Mouse (Mus musculus): ENCODE results near the gene Il1f10. TPM values are rescaled to one million over a fixed set of nuclear protein-coding genes. Genes with fewer than 3 reads are reported as not detected.

Il1f10 gene
- polyA plus RNA-seq (2017; shearing (Covaris generic)): not detected

GRCm38 (mm10) chr2:24290896-24291295 lies at the start of gene Il1f10:
Gene Il1f10 (plus strand): TSS chr2:24291196.

GRCm38 (mm10) chr2:24276654-24277053 lies 14.3 kb upstream of the Il1f10 start, which contains the start of gene Il1f5:
Gene Il1f5 (plus strand): TSS chr2:24276954.

GRCm38 (mm10) chr2:24336545-24336944 lies 45.5 kb downstream of the Il1f10 start, which contains the start of gene Il1rn:
Gene Il1rn (plus strand): TSS chr2:24336853.

Other genes starting within 250 kb of the Il1f10 start
- not detected for gene Hnmt, start 241.8 kb upstream of the Il1f10 start, polyA plus RNA-seq (2017; shearing (Covaris generic))
- not detected for gene Tbpl2, start 194.6 kb upstream of the Il1f10 start, polyA plus RNA-seq (2017; shearing (Covaris generic))
- gene Il1f8, start 138.0 kb upstream of the Il1f10 start, polyA plus RNA-seq (2017; shearing (Covaris generic)): not detected
- not detected for gene Il1f9, start 104.7 kb upstream of the Il1f10 start, polyA plus RNA-seq (2017; shearing (Covaris generic))
- not detected for gene Il1f6, start 75.8 kb upstream of the Il1f10 start, polyA plus RNA-seq (2017; shearing (Covaris generic))
- not detected for gene Il1f5, start 14.2 kb upstream of the Il1f10 start, polyA plus RNA-seq (2017; shearing (Covaris generic))
- not detected for gene Il1rn, start 45.7 kb downstream of the Il1f10 start, polyA plus RNA-seq (2017; shearing (Covaris generic))
- 104 TPM for gene Psd4, start 76.4 kb downstream of the Il1f10 start, polyA plus RNA-seq (2017; shearing (Covaris generic))
- 0.11 TPM for gene Pax8, start 184.4 kb downstream of the Il1f10 start, polyA plus RNA-seq (2017; shearing (Covaris generic))